Comparison of ENCODE assay signal across 9 mouse cellular contexts in genomic region chr10:41072116-41072515, GRCm38 (mm10). TPM values are rescaled to one million over a fixed set of nuclear protein-coding genes. Genes with fewer than 3 reads are reported as not detected.
DNase-seq lines count a peak whose midpoint lies in the region; ATAC-seq lines count a peak whose summit lies in the region.
"Had no signal": no experiment of that assay in that cellular context is flagged by ENCODE, and none has a peak within 500 bp of the region (broad histone marks: within the 10 kb centered on the region; RNA-seq: fewer than 3 reads in every experiment).

Gpr6 (minus strand) TSS chr10:41072285.

- H3K36me3 ChIP-seq in megakaryocyte, embryonic 14.5 days (replicated peaks; ENCODE audit: low read length) = no peaks in the 10 kb centered on the region
- no peaks in the 10 kb centered on the region for H3K36me3 ChIP-seq in embryonic facial prominence, embryonic 10.5 days (replicated peaks)
- H3K36me3 ChIP-seq in intestine, embryonic 14.5 days (ENCODE audit: control insufficient read depth, insufficient read depth, low read length) = no peaks in the 10 kb centered on the region
- H3K36me3 ChIP-seq in midbrain, embryonic 13.5 days = no peaks in the 10 kb centered on the region

- H3K9ac ChIP-seq in intestine, embryonic 14.5 days (ENCODE audit: low read length) = no peak within 1 kb of the TSS
- H3K9ac ChIP-seq in midbrain, embryonic 13.5 days (replicated peaks) = peak within 1 kb of the TSS; percentile 69
- H3K9ac ChIP-seq: liver, embryonic 14.5 days had no signal

- peak; percentile 53 for DNase-seq in embryonic facial prominence, embryonic 10.5 days (ENCODE audit: low spot score)
- no peak for DNase-seq in intestine, embryonic 14.5 days (ENCODE audit: low spot score)
- no peak for DNase-seq in ovary, postnatal 10 days (ENCODE audit: low spot score)
- no peak for DNase-seq in thymus, postnatal 25 days
- DNase-seq in heart, adult 18-20 months = no peak

- WGBS in embryonic facial prominence, embryonic 10.5 days = under 1% methylated on average over 23 of the region's 23 CpGs
- WGBS in intestine, embryonic 14.5 days = 2% methylated on average over 23 of the region's 23 CpGs
- WGBS in midbrain, embryonic 13.5 days = 1% methylated on average over 23 of the region's 23 CpGs

- peaks cover 10% of the 10 kb centered on the region; the same call in 1 of the 2 replicates for H3K4me1 ChIP-seq in megakaryocyte, embryonic 14.5 days
- peaks cover 22% of the 10 kb centered on the region for H3K4me1 ChIP-seq in embryonic facial prominence, embryonic 10.5 days
- H3K4me1 ChIP-seq in intestine, embryonic 14.5 days (replicated peaks; ENCODE audit: control insufficient read depth, insufficient read depth, low read length) = no peaks in the 10 kb centered on the region
- H3K4me1 ChIP-seq in midbrain, embryonic 13.5 days (replicated peaks) = peaks cover 20% of the 10 kb centered on the region

- H3K9me3 ChIP-seq in megakaryocyte, embryonic 14.5 days = peaks cover 14% of the 10 kb centered on the region
- H3K9me3 ChIP-seq in embryonic facial prominence, embryonic 10.5 days = no peaks in the 10 kb centered on the region
- no peaks in the 10 kb centered on the region for H3K9me3 ChIP-seq in intestine, embryonic 14.5 days (ENCODE audit: control insufficient read depth, low read length)
- no peaks in the 10 kb centered on the region for H3K9me3 ChIP-seq in midbrain, embryonic 13.5 days

- peak within 1 kb of the TSS; percentile 32 for H3K4me2 ChIP-seq in intestine, embryonic 14.5 days (ENCODE audit: low read length)
- peak within 1 kb of the TSS; percentile 92 for H3K4me2 ChIP-seq in midbrain, embryonic 13.5 days (replicated peaks)

- no peak for ATAC-seq in megakaryocyte, adult 5-6 weeks (ENCODE audit: poor library complexity, severe bottlenecking)
- ATAC-seq in intestine, embryonic 14.5 days (replicated peaks; ENCODE audit: low FRiP score, low TSS enrichment, low read depth) = no peak
- ATAC-seq in midbrain, embryonic 13.5 days = peak; percentile 69

- H3K4me3 ChIP-seq in megakaryocyte, embryonic 14.5 days (replicated peaks) = peak within 1 kb of the TSS; percentile 31
- H3K4me3 ChIP-seq in embryonic facial prominence, embryonic 10.5 days = peak within 1 kb of the TSS; percentile 48
- no peak within 1 kb of the TSS for H3K4me3 ChIP-seq in intestine, embryonic 14.5 days (ENCODE audit: low read depth, low read length)
- H3K4me3 ChIP-seq in midbrain, embryonic 13.5 days (replicated peaks) = peak within 1 kb of the TSS; percentile 61

- no peak within 1 kb of the TSS for H3K27ac ChIP-seq in embryonic facial prominence, embryonic 10.5 days (replicated peaks)
- H3K27ac ChIP-seq in intestine, embryonic 14.5 days (ENCODE audit: low read depth) = no peak within 1 kb of the TSS
- 0 out of 2 replicates have a peak within 1 kb of the TSS, but pooled peaks have one; percentile 35 for H3K27ac ChIP-seq in midbrain, embryonic 13.5 days
- H3K27ac ChIP-seq: liver, embryonic 14.5 days had no signal

- H3K27me3 ChIP-seq in megakaryocyte, embryonic 14.5 days (replicated peaks) = peaks cover 32% of the 10 kb centered on the region
- peaks cover 51% of the 10 kb centered on the region for H3K27me3 ChIP-seq in embryonic facial prominence, embryonic 10.5 days (replicated peaks; ENCODE audit: low read depth, poor library complexity, severe bottlenecking)
- peaks cover 38% of the 10 kb centered on the region for H3K27me3 ChIP-seq in intestine, embryonic 14.5 days (replicated peaks; ENCODE audit: control insufficient read depth, insufficient read depth, low read length)
- H3K27me3 ChIP-seq in midbrain, embryonic 13.5 days = peaks cover 50% of the 10 kb centered on the region

RNA-seq across cellular contexts. Expression of gene Gpr6, which starts in this region (rescaled TPM):
- not detected in 2 replicates for polyA plus RNA-seq in megakaryocyte, embryonic 14.5 days (2012; ENCODE audit: insufficient read depth, low replicate concordance)
- not detected in 2 replicates for total RNA-seq in megakaryocyte, adult 5-6 weeks (2015)
- not detected in 2 replicates for total RNA-seq in megakaryocyte, adult 5-6 weeks (2017)
- polyA plus RNA-seq in embryonic facial prominence, embryonic 10.5 days (2016; fragmentation: Nextera tagmentation; extraction: Ambion mirVana) = not detected in 2 replicates
- polyA plus RNA-seq in intestine, embryonic 14.5 days (2014; fragmentation: Nextera tagmentation; extraction: Ambion mirVana) = 0.09 TPM in 1 of 2 replicates, not detected in the other
- polyA plus RNA-seq in midbrain, embryonic 13.5 days (2015; fragmentation: Nextera tagmentation; extraction: Ambion mirVana) = 1.6 and 1.8 TPM in 2 replicates
- not detected for total RNA-seq in heart, adult 18-20 months (2021)
- polyA plus RNA-seq: liver, embryonic 14.5 days had no signal

Comparison
In these comparisons a context has a peak if more than half of its experiments do, and no peak if none do; other contexts are left out.
1. Peak in DNase-seq and H3K4me3 ChIP-seq in embryonic facial prominence, embryonic 10.5 days; RNA of the gene not detected or under 1 TPM.